Mouse (Mus musculus) gonadal fat pad, adult 2 months (tissue): Measurements from ENCODE around the gene Larp1b. TPM values are rescaled to one million over a fixed set of nuclear protein-coding genes. Genes with fewer than 3 reads are reported as not detected.

ENCODE experiments used
- DNase-seq: peaks from one replicate; pipeline ENCODE4 v3.0.0-alpha.2; 2012; ENCODE audit warnings: low read depth
- polyA plus RNA-seq: library from polyadenylated mRNA; depleted of rRNA; stranded (reverse); fragments of >200 nt; gene quantifications from 2 replicates; pipeline ENCODE4 v1.2.3, GENCODE M21; 2012

The Larp1b gene
- polyA plus RNA-seq, 1 experiment, result 11.7 TPM

DNA sequence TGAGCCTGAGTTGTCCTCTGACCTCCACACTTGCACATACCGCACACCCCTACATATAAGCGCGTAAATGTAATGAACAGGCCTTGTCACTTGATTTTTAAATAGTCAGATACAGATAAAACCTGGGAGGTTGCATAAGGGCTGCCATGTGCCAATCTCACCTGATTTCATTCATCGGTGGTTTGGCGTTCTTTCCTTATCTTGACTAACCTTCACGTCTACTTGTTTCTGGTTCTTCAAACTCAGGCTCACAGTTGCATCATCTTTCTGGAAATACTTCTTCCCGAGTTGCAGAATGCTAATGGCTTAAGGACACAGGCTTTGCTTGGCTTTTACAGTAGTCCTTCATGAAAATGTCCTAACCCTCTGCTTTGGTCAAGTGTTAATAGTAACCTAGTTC, 71.1 kb downstream of the Larp1b start:
- peak; percentile 70 for DNase-seq

DNA sequence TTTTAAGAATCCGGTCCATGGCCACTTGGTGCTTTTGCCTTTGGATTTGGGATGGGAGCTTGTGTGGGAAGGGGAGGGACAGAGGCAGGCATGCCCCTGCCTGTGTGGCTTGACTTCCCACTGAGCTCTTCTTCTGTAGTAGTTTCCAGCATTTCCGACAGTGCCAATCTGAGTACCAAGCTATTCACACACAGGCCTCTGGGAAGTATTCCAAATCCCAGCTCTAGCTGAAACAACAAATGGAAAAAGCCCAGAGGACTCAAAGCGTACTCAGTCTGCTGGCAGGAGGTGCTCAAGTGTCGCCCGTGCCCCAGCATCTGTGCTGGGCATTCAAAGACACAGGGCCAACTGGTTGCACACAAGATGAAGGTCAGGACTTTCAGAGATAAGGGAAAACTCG, 72.4 kb downstream of the Larp1b start:
- peak; percentile 37 for DNase-seq

DNA sequence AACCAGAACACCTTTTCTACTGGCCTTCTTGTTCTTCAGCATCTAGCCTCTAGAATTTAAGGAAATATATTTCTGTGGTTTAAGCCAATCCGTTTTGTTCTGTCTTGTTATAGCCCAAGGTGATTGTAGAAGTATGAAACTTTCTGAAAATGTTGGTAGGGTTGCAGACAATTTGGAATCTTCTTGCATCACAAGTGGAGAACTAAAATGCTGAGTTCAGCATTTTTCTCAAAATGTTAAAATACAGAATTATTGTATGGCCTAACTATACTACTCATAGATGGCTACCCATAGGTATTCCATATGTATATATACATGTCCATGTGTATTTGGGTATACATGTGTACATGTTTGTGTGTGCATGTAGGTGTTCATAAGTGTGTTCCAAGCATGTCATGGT, 81.1 kb downstream of the Larp1b start:
- DNase-seq, result no peak

DNA sequence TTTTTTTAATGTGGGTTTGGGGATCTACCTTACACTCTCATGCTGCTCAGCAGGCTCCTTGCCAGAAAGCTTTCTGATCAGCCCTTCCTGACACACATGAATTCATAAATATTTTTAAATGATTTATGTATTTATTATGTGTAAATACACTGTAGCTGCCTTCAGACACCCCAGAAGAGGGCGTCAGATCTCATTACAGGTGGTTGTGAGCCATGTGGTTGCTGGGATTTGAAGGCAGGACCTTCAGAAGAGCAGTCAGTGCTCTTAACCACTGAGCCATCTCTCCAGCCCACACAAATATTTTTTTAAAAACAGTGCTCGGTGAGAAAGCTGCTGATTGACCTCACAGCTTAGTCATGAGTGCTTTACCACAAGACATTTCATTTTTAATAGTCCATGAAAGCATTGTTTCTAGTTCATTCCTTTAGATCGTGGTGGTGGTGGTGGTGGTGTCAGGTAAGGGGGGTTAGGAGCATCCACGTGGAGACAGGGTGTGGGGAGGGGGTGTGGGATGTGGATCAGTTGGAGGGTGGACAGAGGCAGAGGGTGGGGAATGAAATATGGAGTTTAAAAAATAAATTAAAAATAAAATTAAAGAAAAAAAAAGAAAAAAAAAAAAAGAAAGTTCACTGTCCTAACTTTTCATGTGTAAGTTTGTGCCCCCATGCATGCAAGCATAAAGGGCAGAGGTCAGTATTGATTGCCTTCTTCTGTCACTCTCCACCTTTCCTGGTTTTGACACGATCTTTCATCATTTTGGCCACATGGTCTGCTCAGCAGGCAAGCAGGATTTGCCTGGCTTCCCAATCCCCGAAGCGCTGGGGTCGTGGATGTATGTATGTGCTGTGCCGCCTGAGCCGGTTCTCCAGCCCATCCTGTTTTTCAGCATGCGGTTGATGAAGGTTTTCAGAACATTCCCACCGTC, 81.9 kb downstream of the Larp1b start:
- no peak for DNase-seq

DNA sequence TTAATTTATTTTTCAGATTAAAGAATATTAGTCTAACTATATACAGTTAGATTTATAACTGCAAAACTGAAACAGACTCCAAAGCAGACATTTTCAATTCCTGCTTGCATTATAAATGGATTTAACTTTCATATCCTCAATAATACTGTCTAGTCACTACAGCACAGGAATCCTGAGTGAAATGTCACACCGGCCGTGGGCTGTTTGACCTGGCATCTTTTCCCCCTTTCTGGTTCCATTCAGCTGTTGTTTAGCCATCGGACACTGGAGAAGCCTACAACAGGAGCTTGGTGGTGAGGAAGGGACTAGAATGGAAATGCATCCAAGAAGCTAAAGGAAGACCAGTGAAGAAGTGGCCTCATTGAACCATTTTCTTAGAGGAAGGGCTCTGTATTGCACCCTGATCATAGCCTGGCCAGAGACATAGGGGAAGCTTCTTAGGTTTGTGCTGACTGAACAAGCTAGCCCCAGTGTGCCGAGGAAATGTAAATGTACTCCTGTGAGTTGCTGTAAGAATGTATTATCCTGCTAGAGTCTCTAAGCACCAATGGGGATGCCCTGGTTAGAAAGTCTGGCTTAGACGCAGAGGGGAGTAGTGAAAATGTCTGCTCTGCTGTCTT, 88.8 kb downstream of the Larp1b start:
- no peak for DNase-seq

DNA sequence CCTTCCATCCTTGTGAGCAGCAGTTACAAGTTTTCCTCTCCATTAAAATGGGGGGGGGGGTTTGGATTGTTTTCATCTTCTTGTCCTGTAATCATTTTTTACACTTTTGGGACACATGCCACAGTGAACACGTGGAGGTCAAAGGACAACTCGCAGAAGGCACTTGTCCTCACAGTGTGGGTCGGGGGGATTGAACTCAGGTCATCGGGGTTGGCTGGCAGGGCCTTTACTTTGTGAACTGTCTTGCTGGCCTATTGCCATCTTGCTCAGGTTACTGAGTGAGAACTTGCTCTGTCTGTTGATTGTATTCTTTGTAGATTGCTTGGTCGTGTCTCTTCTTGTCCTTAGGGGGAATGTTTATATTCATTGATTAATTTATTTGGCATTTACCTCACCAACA, 91.6 kb downstream of the Larp1b start:
- no peak for DNase-seq

DNA sequence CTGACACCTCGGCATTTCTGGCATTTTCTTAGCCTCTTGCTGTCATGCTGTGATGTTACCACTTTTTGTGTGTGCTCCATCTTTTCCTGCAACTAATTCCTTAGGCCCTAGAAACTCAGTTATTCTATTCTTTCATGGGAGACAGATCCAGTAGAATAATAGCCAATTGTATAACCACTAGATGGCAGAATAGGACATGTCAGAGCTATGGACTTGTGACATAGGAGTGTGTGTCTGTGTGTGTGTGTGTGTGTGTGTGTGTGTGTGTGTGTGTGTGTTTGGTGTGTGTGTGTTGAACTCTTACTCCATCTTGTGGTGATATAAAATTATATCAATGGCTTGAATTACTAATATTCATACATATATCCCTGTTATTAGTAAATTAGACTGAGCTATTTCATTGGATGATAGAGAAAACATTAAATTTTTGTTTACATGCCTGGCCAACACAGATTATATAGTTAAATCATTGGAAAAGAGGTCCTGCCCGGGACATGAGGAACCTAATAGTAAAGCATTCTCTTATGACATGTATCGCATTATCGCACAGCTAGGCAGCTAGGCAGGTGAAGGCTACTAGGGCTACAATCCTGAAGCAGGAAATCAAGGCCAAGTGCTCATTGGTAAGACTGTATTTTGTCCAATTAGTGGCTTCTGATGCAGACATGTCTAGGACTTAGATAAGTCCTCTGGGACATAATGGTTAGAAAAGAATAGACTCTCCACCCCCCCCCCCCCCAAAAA, 92.7 kb downstream of the Larp1b start:
- DNase-seq, result no peak

DNA sequence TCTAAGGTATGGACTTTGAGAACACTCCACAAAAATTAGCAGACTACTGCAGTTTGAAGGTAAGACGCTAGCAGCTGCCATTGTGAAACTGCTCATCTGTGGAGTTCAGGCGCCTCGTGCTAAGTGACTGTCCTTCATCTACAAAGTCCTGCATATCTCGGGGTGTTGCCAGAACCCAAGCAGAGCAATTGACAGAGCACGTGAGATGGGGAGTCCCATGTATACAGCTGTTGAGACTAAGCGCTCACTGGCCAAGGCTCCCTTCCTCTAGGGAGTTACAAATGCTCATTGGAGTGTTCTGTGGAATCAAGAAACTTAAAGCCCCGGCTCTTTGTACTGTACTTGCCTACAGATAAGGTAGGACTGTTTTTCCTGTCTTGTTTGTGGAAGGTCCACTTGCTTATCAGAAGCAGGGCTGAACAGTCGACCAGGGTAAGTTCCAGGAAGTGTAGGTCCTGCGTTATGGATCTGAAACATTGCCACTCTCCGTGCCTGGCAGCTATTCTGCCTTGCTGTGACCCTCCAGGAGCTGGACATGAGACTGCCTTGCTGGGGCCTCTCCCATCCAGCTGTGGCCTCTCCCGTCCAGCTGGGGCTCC, 94.2 kb downstream of the Larp1b start:
- no peak for DNase-seq

DNA sequence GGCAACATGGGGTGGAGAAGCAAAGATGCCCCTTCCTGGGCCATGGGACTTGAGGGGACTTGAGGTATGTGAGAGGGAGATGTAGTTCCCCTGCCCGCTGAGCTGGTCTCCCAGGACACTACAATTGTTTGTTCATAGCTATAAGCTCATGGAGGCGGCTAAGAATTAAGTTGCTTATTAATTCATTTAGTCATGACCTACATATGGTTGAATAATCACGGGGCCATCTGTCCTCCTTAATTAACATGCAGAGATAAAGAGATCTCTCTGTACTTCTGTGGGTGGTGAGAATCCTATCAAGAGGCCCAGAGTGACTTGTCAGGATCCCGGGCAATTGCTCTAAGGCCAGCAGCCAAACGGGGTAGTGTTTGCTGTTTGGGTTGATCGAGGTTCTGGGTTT, 98.2 kb downstream of the Larp1b start:
- DNase-seq, result no peak

DNA sequence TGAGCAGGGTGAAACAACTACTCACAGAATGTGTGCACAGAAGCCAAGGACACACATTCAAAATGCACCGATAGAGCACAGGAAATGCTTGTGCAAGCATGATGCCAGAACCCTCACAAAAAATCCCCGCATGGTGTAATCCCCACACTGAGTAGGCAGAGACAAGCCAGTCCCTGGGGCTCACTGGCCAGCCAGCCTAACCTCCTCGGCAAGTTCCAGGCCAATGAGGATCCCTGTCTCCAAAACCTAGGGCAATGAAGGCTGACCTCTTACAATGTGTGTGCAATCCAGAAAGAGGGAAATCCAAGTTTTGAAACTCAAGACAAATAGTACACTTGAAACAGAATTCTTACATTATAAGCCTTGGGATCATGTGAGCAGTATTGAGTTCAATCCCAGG, 103.7 kb downstream of the Larp1b start:
- peak; percentile 75 for DNase-seq

DNA sequence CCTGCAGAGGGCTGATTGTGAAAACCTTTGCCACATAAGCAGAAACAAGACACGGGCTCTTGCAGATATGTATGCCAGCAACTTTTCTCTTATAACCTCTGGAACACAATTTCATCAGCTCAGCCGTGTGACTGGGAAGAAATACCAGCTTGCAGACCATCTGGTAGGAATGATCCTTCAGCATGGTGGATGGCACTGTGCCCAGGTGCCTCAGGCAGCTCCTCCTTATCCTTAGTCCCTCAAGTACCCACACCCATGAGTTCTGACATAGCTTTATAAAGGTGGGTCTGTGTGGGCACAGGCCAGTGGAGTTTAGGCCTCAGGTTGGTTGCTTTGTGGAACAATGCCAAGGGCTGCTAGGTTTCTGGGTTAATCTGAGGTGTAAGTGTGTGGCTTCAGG, 108.8 kb downstream of the Larp1b start:
- no peak for DNase-seq

DNA sequence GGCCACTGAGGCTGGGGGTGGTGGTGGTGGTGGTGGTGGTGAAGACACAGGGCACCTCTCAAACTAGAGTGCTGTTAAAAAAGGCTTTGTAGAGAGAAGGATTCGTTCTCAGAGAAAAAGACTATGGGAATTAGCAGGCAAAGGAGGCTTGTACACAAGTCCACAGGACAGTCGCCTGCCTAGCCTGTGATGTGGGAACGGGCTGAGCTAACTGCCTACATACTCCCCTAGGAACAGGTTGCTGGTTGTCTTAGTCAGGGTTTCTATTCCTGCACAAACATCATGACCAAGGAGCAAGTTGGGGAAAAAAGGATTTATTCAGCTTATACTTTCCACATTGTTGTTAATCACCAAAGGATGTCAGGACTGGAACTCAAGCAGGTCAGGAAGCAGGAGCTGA, 109.6 kb downstream of the Larp1b start:
- DNase-seq, result no peak

DNA sequence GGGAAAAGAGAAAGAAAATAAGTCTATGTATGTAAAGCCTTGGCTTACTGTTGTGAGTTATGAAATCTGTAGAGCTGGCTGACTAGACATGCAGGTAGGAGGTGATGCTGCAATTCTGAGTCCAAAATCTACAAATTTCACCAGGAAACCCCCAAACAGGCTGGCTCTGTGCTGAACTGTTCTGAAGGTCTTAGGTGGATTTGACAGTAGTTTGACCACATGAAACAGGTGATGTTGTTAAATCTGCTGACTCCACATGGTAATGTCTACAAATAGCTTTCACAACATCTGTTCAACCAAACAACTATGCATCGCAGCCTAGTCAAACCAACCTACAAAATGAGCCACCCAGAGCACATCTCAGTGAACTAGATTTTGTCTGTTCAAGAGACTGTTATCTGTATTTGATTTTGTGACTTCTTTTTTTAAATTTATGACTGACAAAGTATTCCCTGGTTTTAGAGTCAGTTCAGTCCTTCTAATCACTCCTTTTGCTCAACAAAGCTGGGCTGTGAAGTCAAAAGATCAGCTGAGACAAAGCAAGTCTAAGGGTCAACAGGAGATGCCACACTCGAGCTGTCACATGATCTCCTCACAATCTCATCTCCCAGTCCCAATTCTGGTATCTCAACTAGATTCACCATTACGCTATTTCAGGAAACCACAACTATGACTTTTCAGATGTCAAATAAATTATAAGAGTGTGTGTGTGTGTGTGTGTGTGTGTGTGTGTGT, 112.4 kb downstream of the Larp1b start:
- no peak for DNase-seq

DNA sequence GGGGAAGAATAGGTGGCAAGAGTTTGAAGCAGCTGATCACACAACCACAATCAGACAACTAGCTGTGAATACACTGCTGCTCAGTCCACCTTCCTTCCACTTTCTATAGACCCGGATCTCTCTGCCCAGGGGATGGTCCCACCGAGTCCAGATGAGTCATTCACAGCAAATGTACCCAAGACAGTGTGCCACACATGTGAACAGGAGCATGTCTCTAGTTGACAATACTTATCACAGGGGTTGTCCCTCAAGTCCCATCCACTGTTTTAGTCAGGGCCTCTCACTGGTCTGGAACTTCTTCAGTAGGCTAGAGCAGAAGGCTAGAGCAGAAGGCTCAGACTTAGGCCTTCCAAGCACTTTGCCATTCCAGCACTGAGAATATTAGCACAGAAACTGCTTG, 113.1 kb downstream of the Larp1b start:
- DNase-seq, result no peak

DNA sequence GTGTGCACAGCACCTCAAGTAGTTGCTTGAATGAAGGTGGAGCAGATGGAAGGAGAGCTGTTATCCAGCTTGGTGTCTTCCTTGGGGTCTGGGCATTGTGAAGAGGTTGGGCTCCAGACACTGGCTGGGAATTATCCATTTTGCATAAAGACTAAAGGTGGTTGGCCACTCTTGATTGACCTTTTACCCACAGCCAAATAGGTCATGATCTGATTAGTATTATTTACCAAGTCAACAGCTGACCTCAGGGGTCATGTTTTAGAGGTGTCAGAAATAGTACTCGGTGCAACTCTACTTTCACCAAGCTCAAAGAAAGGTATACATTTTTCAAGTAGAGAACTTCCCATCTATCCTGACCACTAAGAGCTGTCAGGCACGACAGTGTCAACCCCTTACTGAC, 115.7 kb downstream of the Larp1b start:
- no peak for DNase-seq

DNA sequence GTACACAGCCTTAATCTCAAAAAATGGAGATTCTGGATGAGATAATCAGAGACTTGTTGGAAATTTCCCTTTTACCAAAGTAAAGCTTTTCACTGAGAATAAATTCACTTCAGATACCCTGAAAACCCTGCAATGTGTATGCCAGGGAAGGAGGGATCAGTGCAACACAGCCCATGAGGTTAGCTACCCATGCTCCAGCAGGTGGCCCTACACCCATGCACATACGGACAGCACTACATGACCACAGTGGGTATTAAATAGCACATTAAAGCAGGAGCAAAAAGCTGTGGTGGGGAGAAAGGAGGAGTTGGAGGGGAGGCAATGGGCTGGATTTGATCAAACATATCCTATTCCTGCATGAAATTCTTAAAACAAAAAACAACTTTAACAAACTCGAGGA, 120.9 kb downstream of the Larp1b start:
- DNase-seq, result no peak

DNA sequence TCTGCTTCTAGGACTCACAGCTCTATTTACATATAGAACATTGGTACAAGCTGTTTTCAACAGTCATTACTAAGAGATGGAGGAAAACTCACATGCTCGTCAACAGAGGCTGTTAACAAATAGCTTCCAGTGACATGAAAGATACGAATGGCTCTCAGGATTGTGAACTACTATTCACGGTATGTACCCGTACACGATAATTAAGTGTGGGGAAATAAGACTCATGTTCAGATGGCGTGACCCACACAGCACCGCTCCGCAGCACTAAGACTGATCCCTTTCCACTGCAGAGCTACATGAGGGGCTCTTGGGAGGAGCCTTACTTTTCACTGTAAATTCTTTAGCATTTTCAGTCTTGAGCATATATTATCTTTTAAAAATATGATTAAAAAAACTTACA, 125.7 kb downstream of the Larp1b start:
- no peak for DNase-seq

DNA sequence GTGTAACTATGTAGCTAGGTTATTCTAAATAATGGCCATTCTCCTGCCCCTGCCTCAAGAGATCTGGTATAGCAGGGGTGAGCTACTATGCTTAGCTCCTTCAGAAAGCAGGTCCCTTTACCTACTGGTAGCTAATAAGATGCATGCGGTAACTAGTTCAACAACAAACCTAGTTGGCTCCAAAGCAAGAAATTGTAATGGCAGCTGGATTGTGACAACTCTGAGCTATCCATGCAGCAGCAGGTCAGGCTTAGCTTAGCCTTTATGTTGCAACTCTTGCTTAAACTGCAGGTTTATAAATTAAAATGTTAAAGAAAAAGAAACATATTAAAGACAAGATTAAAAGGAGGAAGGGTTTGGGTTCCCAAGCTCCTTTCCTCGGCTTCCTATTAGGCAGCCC, 129.0 kb downstream of the Larp1b start:
- no peak for DNase-seq

DNA sequence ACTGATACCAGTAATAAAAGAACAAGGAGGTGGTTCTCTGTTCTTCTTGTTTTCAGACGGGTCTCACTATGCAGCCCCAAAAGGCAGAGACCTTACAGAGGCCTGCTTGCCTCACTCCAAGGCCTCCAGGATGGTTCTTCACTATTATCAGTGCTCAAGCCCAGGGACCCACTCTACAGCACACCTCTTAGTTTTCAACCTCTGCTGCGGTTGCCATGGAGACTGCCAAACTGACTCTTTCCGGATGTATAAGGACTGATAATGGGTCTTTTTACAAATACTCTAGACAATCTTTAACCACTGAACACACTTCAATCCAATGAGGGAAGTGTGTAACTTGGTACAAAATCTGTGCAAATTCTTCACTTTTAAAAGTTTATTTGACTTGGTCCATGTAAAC, 131.1 kb downstream of the Larp1b start:
- DNase-seq, result no peak

DNA sequence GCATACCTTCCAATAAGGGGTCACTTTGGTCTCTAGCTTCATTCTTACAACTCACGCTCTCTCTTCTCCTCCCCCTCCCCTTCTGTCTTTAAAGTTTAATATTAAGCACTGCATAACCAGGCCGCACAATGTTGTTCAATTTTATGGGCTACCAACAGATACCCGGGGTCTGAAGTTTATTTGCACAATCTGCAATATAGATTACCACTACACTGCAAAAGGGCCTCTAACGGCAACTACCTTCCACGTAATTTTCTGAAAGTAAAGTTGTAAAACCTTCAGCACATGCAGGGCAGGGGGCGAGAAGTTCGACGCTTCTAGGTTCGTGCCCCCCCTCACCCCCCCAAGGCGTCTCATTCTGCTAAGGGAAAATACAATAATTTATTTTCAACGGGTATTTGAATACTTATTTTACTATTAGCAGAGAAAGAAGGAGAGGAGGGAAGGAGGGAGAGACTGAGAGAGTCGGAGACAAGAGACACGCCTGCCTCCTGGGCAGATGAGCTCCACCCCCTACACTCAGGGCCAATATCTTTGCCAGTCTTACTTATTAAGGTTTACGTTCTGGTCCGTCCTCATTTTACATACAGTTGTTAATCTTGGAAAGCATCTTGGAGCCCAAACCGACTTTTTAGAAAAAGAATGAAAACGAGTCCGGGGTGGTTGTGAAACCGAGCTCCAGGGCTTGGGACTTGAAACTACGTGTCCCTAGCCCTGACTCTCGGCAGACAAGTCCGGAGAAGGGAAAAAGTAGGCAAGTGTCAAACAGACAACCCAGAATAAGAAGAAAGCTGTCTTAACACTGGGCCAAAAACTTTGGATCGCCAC, 132.1 kb downstream of the Larp1b start:
- DNase-seq, result no peak

DNA sequence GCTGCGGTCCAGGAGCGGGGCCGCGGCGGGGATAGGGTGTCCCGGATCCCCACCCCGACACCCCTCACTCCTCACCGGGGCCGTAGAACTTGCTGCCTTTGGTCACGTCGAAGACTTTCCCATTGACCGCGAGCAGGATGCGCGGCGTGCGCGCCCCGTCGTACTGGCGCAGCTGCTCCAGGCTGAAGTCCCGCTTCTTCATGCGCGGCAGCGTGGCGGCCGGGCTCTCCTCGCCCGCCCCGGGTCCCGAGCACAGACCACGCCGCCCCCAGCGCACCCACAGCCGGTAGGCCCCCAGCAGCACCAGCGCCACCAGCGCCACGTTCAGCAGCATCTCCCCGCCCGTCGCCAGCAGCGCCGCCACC, 132.9 kb downstream of the Larp1b start:
- DNase-seq, result no peak
